Mouse (Mus musculus) limb, embryonic 10.5 days (tissue): Measurements from ENCODE around the gene Zfp719. TPM values are rescaled to one million over a fixed set of nuclear protein-coding genes. Genes with fewer than 3 reads are reported as not detected.

ENCODE experiments used
- DNase-seq: peaks from one replicate; pipeline ENCODE4 v3.0.0-alpha.2; 2017; ENCODE audit warnings: low spot score
- H3K27ac ChIP-seq: fragments of 300-500 bp; sonication (generic); 2 replicates; pipeline ENCODE4 v1.5.1; 2016; ENCODE audit warnings: mild to moderate bottlenecking
- H3K27me3 ChIP-seq: fragments of 300-500 bp; sonication (generic); 2 replicates; pipeline ENCODE4 v1.6.1; 2016; ENCODE audit warnings: low read depth, mild to moderate bottlenecking; ENCODE audit not compliant: poor library complexity, severe bottlenecking
- H3K36me3 ChIP-seq: fragments of 300-500 bp; sonication (generic); 2 replicates; pipeline ENCODE4 v1.6.1; 2016; ENCODE audit warnings: mild to moderate bottlenecking, moderate library complexity
- H3K4me1 ChIP-seq: fragments of 300-500 bp; sonication (generic); 2 replicates; pipeline ENCODE4 v1.6.1; 2016
- H3K4me3 ChIP-seq: fragments of 300-500 bp; sonication (generic); 2 replicates; pipeline ENCODE4 v1.5.1; 2016; ENCODE audit warnings: mild to moderate bottlenecking, moderate library complexity
- H3K9me3 ChIP-seq: fragments of 300-500 bp; sonication (generic); replicated peaks from 2 replicates; pipeline ENCODE4 v1.6.1; 2016; ENCODE audit warnings: mild to moderate bottlenecking
- whole genome bisulfite sequencing: fragments of 180-500 bp; shearing (Covaris S2); methylation state at CpG from one replicate; pipeline ENCODE4 v1.1.7; 2016; 5-methylcytosine and 5-hydroxymethylcytosine counted together
- polyA plus RNA-seq: library from polyadenylated mRNA; unstranded; fragments of >200 nt; fragmentation: Nextera tagmentation; extraction: Ambion mirVana; gene quantifications from 2 replicates; pipeline ENCODE4 v1.2.1, GENCODE M21; 2016

Gene Zfp719
- polyA plus RNA-seq, 1 experiment from 2014 or later = 15.4 TPM

- Histone ChIP-seq H3K4me1 (peaks cover 4% of the 10 kb centered on the region), H3K27me3 (no peaks in the 10 kb centered on the region), H3K4me3 (no peak overlapping the region), H3K27ac (no peak overlapping the region), H3K36me3 (no peaks in the 10 kb centered on the region), H3K9me3 (no peaks in the 10 kb centered on the region)
- DNase-seq = peak; percentile 41
- WGBS = 14% methylated on average over 10 of the region's 10 CpGs
Measured at GRCm38 (mm10) chr7:43623819-43624218, 44.4 kb downstream of the Zfp719 start.

- Histone ChIP-seq H3K27ac (no peak overlapping the region), H3K4me3 (no peak overlapping the region), H3K9me3 (no peaks in the 10 kb centered on the region), H3K36me3 (no peaks in the 10 kb centered on the region), H3K4me1 (peaks cover 4% of the 10 kb centered on the region), H3K27me3 (no peaks in the 10 kb centered on the region)
- WGBS = 65% methylated on average over 3 of the region's 3 CpGs
- no peak for DNase-seq
Measured at GRCm38 (mm10) chr7:43625065-43625464, 45.7 kb downstream of the Zfp719 start.

GRCm38 (mm10) chr7:43625794-43626422 is 46.5 kb downstream of the Zfp719 start:
- Histone ChIP-seq H3K9me3 (no peaks in the 10 kb centered on the region), H3K4me1 (peaks cover 4% of the 10 kb centered on the region), H3K27me3 (no peaks in the 10 kb centered on the region), H3K36me3 (no peaks in the 10 kb centered on the region), H3K4me3 (no peak overlapping the region), H3K27ac (no peak overlapping the region)
- DNase-seq = no peak
- 85% methylated on average over 8 of the region's 8 CpGs for WGBS

GRCm38 (mm10) chr7:43633940-43634339 is 54.5 kb downstream of the Zfp719 start:
- H3K27me3 ChIP-seq = no peaks in the 10 kb centered on the region
- no peak overlapping the region for H3K27ac ChIP-seq
- 85% methylated on average over 4 of the region's 4 CpGs for WGBS
- H3K36me3 ChIP-seq = no peaks in the 10 kb centered on the region
- H3K9me3 ChIP-seq = no peaks in the 10 kb centered on the region
- no peak overlapping the region for H3K4me3 ChIP-seq
- no peak for DNase-seq
- no peaks in the 10 kb centered on the region for H3K4me1 ChIP-seq

GRCm38 (mm10) chr7:43634500-43634899 is 55.1 kb downstream of the Zfp719 start, which contains the start of gene Ceacam18:
Ceacam18 (plus strand) TSS chr7:43634707.
- no peak within 1 kb of the TSS for H3K4me3 ChIP-seq
- H3K9me3 ChIP-seq = no peaks in the 10 kb centered on the region
- H3K4me1 ChIP-seq = no peaks in the 10 kb centered on the region
- no peak within 1 kb of the TSS for H3K27ac ChIP-seq
- no peaks in the 10 kb centered on the region for H3K27me3 ChIP-seq
- no peak for DNase-seq
- 79% methylated on average over 6 of the region's 6 CpGs for WGBS
- no peaks in the 10 kb centered on the region for H3K36me3 ChIP-seq

GRCm38 (mm10) chr7:43636194-43636593 is 56.8 kb downstream of the Zfp719 start:
- Histone ChIP-seq H3K9me3 (no peaks in the 10 kb centered on the region), H3K4me3 (no peak overlapping the region), H3K4me1 (no peaks in the 10 kb centered on the region), H3K27ac (no peak overlapping the region), H3K27me3 (no peaks in the 10 kb centered on the region), H3K36me3 (no peaks in the 10 kb centered on the region)
- DNase-seq = no peak
- WGBS = 70% methylated on average over 2 of the region's 2 CpGs

GRCm38 (mm10) chr7:43637118-43637517 is 57.7 kb downstream of the Zfp719 start:
- 85% methylated on average over 1 of the region's 1 CpGs for WGBS
- no peak for DNase-seq

GRCm38 (mm10) chr7:43642587-43642986 is 63.2 kb downstream of the Zfp719 start:
- Histone ChIP-seq H3K36me3 (no peaks in the 10 kb centered on the region), H3K4me1 (no peaks in the 10 kb centered on the region), H3K4me3 (no peak overlapping the region), H3K9me3 (no peaks in the 10 kb centered on the region), H3K27ac (no peak overlapping the region), H3K27me3 (no peaks in the 10 kb centered on the region)
- DNase-seq = no peak
- WGBS = 88% methylated on average over 5 of the region's 5 CpGs

More at GRCm38 (mm10) chr7:43637118-43637517, 57.7 kb downstream of the Zfp719 start:
- no peaks in the 10 kb centered on the region for H3K4me1 ChIP-seq
- no peaks in the 10 kb centered on the region for H3K36me3 ChIP-seq
- H3K27ac ChIP-seq = no peak overlapping the region
- no peaks in the 10 kb centered on the region for H3K27me3 ChIP-seq
- H3K9me3 ChIP-seq = no peaks in the 10 kb centered on the region
- H3K4me3 ChIP-seq = no peak overlapping the region

Other genes starting within 250 kb of the Zfp719 start
- 0.20 and 0.29 TPM in 2 replicates for gene Siglecf, start 228.3 kb upstream of the Zfp719 start, polyA plus RNA-seq
- 0.26 TPM in 2 replicates for gene Siglecg, start 171.4 kb upstream of the Zfp719 start, polyA plus RNA-seq
- gene Lim2, start 151.9 kb upstream of the Zfp719 start, polyA plus RNA-seq = not detected in 2 replicates
- gene Nkg7, start 142.5 kb upstream of the Zfp719 start, polyA plus RNA-seq = 0.28 TPM in 1 of 2 replicates, not detected in the other
- gene Cldnd2, start 138.8 kb upstream of the Zfp719 start, polyA plus RNA-seq = not detected in 2 replicates
- gene Etfb, start 135.5 kb upstream of the Zfp719 start, polyA plus RNA-seq = 240 and 248 TPM in 2 replicates
- gene Gm45233, start 135.5 kb upstream of the Zfp719 start, polyA plus RNA-seq = 0.78 TPM in 1 of 2 replicates, not detected in the other
- gene Vsig10l, start 116.5 kb upstream of the Zfp719 start, polyA plus RNA-seq = 1.2 and 1.3 TPM in 2 replicates
- 0.21 and 0.46 TPM in 2 replicates for gene Iglon5, start 89.5 kb upstream of the Zfp719 start, polyA plus RNA-seq
- gene 4931406B18Rik, start 73.7 kb upstream of the Zfp719 start, polyA plus RNA-seq = not detected in 2 replicates
- 0.48 and 0.59 TPM in 2 replicates for gene Cd33, start 35.2 kb upstream of the Zfp719 start, polyA plus RNA-seq
- gene Zfp658, start 17.4 kb upstream of the Zfp719 start, polyA plus RNA-seq = 4.3 and 5.4 TPM in 2 replicates
- 0.99 and 1.0 TPM in 2 replicates for gene Zfp819, start 27.6 kb downstream of the Zfp719 start, polyA plus RNA-seq
- gene Ceacam18, start 55.1 kb downstream of the Zfp719 start, polyA plus RNA-seq = not detected in 2 replicates
- 0.21 TPM in 1 of 2 replicates, not detected in the other for gene Siglece, start 80.6 kb downstream of the Zfp719 start, polyA plus RNA-seq
- gene Ctu1, start 92.4 kb downstream of the Zfp719 start, polyA plus RNA-seq = 21.3 and 21.6 TPM in 2 replicates
- not detected in 2 replicates for gene Klk14, start 110.8 kb downstream of the Zfp719 start, polyA plus RNA-seq
- gene Klk13, start 133.0 kb downstream of the Zfp719 start, polyA plus RNA-seq = 0.73 and 0.94 TPM in 2 replicates
- not detected in 2 replicates for gene Klk12, start 189.3 kb downstream of the Zfp719 start, polyA plus RNA-seq
- 0.13 and 0.33 TPM in 2 replicates for gene Klk11, start 195.0 kb downstream of the Zfp719 start, polyA plus RNA-seq
- 0.20 and 0.25 TPM in 2 replicates for gene Klk10, start 201.4 kb downstream of the Zfp719 start, polyA plus RNA-seq
- gene Klk9, start 212.3 kb downstream of the Zfp719 start, polyA plus RNA-seq = 0.09 TPM in 1 of 2 replicates, not detected in the other
- 13.7 and 16.4 TPM in 2 replicates for gene Klk8, start 218.0 kb downstream of the Zfp719 start, polyA plus RNA-seq
- gene Klk7, start 231.7 kb downstream of the Zfp719 start, polyA plus RNA-seq = not detected in 2 replicates
- gene Klk6, start 244.9 kb downstream of the Zfp719 start, polyA plus RNA-seq = not detected in 2 replicates